Mouse (Mus musculus): ENCODE data around the gene Znrd1.

Gene Znrd1

DNA sequence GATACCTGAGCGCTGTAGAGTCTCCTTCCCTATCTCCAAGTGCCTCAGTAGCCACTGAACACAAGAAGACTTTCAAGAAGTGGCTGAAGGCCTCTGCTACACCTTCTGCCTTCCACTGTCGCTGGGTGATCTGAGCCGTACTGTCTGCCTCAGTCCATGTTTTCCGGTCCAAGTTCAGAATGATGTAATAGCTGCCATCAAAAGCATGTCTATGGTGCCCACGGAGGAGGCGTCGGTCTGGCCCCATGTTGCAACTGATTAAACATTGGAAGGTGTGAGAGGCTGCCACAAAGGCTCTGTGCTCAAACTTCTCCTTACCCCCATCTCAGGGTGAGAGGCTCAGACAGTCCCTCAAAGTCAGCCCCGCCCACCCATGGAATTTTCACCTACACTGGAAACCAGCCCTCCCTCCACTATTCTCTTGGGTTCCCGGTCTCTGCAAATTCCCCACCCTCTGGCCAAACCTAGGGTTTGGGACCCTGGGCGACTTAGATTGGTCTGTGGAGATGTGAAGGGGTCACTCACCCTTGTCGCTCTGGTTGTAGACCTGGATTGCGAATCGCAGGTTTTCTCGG lies 12.0 kb upstream of the Znrd1 start:
- no peak for DNase-seq

DNA sequence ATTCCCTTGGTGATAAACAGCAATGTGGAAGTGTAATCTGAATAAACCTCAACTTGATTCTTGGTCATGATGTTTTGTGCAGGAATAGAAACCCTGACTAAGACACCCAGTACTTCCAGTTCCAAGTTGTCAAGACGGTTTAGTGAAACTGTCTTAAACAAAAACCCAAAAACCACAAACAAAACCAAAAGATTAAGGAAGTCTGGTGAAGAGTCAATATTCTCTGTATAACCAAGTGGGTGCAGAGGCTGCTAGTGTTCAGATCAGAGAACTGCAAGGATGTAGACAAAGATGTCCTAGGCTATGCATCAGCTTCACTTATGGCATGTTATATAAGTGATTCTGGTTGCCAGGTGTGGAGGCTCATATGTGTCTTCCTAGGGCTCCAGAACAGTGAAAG lies 8.5 kb upstream of the Znrd1 start:
- no peak for DNase-seq

DNA sequence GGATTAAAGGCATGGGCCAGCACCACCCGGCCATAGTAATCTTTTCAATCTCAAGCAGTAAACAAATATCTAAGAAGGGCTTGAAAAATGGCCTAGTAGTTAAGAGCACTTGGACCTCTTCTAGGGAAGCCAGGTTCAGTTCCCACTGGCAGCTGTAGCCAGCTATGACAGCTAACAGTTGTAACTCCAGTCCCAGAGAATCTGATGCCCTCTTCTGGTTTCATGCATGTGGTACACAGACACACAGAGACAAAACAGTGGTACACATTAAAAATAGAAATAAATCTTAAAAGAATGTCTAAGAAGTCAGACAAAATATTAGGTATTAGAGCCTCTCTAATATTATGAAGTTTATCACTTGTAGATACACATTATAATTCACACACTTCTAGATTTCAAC lies 2.8 kb upstream of the Znrd1 start:
- no peak for DNase-seq

DNA sequence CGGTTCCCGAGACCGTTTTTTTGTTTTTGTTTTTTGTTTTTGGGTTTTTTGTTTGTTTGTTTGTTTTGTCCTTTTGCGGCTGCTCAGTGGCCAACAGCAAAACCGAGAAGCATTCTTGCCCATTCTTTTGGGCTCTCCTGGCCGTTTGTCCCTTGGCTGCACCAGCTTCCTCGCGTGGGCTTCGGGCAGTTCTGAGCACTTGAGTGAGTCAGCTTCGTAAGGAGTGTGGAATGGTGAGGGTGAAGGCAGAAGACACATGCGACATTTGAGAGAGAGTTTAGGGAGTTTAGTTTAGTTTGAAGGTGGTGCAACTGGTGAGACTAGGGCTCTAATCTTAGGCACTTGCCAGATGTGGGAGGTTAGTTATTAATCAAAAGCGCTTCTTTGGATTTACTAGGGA lies 525 bp upstream of the Znrd1 start:
- DNase-seq, result no peak

DNA sequence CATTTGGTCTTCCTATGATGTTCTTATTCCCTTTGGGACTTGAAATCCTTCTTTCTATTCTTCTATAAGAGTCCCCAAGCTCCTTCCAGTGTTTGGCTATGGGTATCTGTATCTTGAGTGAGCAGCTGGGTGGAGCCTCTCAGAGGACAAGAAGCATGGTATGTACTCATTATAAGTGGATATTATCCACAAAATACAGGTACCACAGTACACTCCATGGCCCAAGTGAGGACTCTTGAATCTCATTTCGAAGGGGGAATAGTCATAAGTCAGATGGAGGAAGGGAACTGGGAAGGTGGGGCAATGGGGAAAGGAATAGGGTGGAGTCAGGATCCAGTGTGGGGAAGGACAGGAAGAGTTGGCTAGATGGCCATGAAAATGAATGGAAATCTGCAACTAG lies 5.3 kb downstream of the Znrd1 start:
- no peak for DNase-seq

DNA sequence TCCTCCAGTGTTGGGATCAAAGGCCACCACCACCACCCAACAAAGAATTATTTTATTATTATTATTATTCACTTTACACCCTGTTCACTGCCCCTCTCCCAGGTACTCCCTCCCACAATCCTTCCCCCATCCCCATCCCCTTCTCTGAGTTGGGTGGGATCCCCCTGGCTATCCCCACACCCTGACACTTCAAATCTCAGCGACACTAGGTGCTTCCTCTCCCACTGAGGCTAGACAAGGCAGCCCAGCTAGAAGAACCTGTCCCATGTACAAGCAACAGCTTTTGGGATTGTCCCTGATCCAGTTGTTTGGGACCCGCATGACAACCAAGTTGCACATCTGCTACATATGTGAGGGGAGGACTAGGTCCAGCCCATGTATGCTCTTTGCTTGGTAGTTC lies 5.7 kb downstream of the Znrd1 start:
- DNase-seq, result no peak

DNA sequence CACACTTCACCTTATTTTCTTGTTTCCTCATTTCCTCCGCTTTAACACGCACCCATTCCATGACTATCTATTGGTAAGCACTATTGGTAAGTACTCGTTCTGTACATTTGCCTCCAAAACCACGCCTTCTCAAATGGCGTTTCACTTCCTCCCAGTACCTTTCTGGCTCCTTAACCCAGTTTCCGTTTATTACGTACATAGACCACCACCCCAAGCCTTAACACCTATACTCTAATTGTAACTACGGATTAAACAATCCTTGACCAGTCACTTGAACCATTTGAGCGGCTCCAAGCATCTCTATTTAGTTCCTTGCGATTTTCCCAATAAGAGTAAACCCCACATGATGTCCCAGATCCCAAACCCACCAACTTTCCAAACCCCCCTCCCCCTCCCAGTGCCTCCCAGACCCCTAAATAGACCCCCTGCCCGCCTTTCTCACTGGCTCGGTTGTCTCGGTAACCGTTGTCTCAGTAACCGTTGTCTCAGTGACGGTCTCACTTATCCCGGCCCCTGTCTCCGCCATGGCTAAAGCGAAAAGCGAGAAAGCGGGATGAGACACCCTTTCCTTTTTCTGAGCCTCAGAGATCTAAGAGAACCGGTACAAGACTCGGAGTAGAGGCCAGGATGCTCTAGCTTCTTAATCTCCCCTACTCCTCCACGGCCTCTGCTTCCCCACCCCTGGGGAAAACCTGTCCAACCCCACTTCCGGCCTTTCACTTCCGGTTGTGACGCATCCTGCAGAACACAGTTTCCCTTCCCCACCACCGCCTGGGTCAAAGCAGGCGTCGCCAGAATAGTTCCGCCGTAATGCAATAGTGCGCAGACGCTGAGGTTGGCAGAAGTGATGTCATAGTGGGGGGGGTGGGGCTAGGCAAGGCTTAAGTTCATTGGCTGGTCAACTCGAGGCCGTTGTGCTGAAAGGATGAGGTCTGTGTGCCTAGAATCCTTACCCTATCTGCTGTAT lies 7.1 kb downstream of the Znrd1 start, which contains the start of gene Ppp1r11:
TSS of gene Ppp1r11 (minus strand) at position 761 of the 967 bp plus-strand sequence.
- DNase-seq, result peak; percentile 96 to 97

DNA sequence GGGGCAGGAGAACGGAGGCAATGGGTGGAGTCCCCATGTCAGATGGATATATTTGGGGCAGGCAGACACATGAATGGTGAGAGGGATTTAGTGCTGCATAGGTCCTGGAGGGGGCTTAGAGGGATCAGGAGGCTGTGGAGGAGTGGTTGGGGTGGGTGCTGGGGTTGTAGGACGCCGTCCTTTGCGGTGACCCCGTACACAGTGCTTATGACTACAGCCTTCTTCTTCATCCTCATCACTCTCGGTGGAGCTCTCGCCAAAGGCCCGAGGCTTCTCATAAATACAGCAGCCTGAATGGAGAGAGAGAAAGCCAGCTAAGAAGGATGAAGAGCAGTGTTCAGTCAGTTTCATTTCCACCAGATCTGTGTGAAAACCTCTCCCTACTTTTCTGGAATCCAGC lies 9.1 kb downstream of the Znrd1 start:
- DNase-seq, result no peak

DNA sequence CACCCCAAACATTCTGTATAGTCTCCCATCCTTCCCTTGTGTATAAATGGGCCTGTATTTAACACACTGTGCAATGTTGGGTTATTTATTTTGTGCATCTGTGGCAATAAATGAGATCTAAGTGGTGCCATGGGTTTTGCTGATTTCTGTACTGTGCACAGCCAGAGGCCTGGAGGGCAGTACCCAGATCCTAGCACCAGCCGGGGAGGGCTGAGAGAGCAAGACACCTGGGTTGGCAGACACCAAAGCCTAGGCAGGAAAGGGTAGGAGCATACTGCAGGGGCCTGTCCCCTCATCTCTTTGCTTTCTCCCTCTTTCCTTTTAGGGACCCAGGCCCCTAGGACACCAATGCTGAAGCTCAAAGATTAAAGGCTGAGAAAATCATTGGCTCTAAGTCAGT lies 10.1 kb downstream of the Znrd1 start:
- no peak for DNase-seq

DNA sequence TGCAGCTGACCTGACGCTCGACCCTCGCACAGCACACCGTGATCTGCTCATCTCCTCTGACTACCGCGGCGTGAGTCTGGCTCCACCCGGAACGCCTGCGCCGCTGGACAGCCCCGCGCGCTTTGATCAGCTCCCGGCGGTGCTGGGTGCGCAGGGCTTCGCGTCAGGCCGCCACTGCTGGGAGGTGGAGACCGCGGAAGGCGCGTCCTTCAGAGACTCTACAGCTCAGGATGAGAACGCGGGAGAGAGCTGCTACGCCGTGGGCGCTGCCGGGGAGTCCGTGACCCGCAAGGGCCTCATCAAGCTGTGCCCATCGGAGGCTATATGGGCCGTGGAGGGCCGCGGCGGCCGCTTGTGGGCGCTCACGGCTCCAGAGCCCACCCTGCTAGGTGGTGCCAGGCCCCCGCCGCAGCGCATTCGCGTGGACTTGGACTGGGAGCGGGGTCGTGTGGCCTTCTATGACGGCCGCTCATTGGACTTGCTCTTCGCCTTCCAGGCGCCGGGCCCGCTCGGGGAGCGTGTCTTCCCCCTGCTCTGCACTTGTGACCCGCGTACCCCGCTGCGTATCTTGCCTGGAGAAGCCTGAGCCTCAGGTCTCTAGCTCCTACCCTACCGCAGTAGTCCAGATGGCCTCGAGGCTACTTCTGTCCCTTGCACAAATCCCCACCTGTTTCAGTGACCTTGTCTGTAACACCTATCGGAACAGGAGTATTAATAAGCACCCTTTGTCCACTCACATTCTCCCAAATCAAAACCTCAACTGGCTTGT lies 11.1 kb downstream of the Znrd1 start:
- peak in 1 of 2 experiments; percentile 41 for DNase-seq

DNA sequence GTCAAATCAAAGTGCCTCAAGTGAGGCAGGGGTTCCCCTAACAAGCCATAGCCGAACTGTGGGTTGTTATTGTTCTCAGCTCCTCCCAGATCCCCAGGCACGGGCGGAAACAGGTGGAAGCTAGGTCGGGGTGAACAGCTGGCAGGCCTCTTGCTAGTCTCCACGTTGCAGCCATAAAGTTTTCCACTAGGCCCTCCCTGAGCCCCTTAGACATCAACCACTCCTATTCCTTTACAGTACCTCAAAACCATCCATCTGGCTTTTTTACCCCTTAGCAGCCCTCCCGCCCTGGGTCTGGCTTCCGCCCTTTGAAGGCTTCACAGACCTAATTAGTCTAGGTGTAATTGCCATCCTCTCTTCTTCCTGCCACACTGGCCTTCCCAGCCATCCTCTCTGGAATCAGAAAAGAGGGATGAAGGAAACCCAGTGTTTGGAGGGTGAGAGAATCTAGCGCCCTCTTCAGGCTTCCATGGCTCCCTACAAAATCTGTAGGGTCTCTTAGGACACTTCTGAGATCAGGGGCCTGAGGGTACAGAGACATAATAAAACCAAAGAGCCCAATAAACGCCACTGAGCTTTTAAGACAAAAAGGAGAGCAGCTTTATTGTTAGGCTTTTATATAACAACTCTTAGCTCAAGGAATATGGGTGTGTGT lies 14.1 kb downstream of the Znrd1 start:
- no peak for DNase-seq

DNA sequence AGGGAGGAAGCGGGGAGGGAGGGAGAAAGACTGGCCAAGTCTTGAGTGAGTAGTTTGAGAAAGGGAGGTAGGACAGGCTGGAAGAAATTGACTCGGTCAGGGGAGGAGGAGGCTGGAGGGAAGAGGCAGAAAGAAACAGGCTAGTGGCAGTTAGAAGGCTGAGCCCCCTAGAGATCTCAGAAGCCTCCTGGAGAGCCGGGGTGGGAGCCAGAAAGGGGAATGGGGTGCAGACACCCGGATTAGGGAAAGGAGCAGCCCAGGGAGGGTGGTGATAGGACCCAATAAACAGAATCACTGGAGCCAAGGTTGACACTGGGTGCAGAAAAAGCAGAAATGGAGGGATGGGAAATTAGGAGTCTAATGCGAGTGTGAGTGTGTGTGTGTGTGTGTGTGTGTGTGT lies 14.7 kb downstream of the Znrd1 start:
- DNase-seq, result no peak

DNA sequence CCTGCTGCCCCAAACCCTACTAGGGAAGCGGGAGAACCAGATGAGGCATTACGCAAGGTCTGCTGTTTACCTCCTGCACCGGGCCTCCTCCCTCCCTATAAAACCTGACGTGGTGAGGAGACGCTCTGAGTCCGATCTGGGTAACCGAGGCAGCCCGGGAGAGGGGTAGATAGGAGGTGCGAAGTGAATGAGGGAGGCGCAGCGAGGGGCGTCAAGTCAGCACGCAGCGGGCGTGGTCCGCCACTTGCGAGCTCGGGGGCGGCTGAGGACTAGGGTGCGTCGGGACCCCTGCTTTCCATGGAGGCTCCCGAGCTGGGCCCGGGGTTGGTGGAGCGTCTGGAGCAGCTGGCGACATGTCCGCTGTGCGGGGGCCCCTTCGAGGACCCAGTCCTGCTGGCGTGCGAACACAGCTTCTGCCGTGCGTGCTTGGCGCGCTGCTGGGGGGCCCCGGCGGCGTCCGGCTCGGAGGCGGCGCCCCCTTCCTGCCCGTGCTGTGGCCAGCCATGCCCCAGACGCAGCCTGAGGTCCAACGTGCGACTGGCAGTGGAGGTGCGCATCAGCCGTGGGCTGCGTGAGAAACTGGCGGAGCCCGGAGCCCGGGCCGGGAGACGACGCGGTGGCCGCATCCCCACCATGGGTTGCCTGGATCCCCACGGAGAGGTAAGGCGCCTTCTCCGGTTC lies 15.4 kb downstream of the Znrd1 start, which contains the start of gene Rnf39:
TSS of gene Rnf39 (plus strand) at position 128 of the 681 bp plus-strand sequence.
- DNase-seq, result no peak

DNA sequence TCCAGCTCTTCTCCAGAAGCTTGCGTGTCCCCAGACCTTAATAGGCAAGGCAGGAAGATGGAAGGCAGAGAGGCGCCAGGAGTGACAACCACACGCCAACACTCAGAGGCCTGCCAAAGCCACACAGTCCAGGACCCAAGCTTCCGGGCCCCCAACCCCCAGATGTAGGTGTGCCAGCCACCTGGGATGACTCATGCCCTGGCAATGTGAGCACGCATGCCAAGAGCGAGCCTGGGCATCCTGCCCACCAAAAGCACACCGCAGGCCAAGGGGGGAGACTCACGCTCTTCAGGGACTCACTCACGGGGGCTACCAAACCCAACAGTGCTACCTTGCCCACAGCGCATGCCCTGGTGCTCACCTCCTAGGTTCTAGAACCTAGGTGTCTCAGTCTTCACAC lies 16.0 kb downstream of the Znrd1 start:
- peak; percentile 43 to 45 for DNase-seq

DNA sequence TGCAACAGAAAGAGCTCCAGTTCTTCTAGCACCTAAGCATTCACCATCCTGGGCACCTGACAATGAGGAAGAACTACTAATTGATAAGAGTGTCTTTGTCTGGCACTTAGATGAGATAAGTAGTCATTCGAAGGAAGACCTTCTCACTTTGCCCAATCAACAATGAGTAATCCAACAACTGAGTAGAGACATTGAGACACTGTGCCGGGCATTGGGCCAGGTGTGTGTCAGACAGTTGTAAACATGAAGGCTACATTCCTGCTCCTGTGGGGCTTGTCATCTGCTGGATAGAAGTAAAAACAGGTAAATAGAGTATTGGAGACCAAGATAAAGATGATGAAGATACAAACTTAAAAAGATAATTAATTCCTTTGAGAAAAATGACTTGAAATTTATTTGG lies 20.3 kb downstream of the Znrd1 start:
- no peak for DNase-seq

DNA sequence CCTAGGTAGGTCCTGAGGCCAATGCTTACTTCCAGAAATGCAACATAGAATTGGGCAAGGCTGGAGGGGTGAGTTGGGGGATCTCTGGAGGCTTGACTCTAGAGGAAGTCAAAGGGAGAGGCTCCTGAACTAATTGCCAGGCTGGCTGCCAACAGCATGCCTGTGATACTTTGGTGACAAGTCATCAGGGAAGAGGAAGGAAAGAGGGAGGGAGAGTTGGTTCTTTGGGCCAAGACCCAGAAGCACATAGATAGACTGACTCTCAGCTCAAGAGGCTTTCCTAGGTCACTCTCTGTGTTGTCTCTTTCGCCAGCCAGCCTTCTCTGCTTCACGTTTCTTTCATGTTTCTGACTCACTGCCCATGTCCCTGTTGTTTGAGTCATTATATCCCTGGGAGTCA lies 26.6 kb downstream of the Znrd1 start:
- DNase-seq, result peak in 1 of 2 experiments; percentile 42

DNA sequence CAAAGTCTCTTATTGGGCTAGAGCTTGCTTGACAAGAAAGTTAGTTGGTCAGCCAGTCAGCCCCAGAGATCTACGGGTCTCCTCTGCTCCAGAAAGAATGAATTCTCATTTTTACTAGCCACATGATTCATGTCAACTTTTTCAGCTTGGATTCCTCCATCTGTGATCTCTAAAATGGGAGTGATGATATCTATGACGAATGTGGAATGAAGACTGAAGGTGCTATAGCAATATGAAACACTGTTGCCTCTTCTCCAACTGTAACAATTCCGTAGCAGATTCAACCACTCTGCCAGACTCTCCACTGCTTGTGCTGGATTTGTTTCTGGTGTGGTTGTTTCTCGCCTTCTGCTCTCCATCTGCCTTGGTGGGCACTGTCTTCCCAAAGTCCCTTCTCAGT lies 27.2 kb downstream of the Znrd1 start:
- no peak for DNase-seq

DNA sequence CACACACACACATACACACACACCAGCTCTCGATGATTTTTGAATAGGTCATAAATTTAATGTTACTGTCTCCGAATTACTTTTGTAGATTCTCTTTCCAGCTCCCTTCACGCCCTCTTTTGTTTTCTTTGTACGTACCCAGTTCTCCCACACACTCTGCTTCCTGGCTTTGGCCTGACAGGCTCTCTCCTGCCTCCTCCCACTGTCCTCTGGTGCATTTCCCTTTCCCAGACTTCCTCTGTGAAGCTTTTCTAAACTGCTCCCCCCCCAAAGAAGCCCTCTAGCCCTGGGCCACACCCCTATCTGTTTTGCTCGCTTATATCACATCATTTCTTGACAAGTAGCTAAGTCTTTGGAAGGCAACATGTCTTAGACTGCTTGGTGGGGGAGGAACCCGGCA lies 28.1 kb downstream of the Znrd1 start:
- DNase-seq, result peak in 1 of 2 experiments; percentile 26

DNA sequence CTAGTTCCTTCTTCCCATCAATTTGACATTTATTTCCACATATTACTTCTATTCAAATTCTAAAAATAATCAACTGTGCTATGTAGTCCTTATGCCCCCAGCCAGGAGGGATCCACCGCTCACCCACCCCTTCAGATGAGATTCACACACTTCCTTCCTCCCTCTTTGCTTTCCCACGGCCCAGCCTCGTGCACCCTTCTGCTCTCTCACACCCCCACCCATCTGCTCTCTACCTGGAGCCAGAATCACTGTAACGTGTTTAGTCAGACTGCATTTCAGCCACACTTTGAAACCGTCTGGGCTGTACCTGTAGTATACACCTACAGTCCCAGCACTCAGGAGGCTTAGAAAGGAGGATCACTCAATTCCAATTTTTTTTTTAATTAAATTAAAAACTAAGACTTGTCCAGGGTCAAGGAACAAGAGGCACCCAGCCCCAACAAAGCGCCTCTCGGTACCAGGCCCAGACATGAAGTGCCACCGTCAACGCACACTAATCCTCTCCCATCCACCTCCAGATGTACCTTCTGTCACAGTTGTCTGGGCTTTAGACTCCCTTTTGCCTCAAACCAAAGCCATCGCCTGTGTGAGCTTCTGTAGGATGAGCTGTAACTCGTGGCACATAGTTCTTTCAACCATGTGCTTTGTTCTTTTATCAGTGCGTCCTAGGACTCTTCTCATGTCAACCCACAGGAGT lies 29.0 kb downstream of the Znrd1 start:
- no peak for DNase-seq

DNA sequence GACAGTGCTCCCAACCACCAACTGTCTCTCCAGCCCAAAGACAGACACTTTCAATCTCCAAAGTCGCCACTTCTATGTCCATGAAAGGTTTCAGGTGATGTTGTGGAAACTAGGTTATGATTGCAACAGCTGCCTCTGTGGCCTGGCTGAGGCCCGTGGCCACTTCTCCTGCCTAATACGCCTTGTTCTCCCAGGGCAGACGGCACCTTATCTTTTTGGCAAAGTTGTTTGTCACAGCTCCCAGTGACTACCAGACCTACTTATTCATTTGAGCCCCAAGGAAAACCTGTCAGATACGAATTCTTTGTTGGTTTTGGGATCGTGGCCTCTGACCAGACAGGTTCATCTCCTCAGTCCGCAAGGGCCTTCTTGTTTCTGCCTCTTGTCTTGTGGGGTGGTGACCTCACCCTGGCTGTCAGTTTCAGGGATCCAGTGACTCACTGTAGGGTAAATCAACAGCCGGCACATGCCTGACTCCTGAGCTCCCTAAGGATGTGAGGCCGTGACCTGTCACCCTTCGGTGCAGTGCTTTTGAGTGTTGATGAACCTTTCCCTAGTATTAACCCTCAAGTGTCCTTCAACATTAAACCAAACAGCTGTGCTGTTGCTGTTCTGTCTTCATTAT lies 30.8 kb downstream of the Znrd1 start:
- no peak for DNase-seq

DNA sequence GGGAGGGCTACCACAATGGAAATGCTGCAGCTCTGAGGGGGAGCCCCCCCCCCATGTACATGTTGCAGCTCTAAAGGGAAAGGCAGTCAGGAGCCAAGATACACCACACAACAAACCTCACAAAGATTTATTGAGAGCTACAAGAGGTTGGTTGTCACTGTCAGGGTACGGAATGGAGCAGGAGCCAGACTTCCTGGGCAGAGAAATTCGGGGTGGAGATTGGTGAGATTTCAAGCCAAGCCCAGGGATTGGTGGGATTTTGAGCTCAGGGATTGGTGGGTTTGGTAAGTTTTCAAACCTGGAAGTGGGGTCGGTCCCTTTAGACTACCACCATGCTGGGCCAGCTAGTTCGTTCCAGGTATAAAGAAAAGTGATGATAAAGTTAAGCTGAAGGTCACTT lies 34.9 kb downstream of the Znrd1 start:
- DNase-seq, result no peak

Data from kidney, adult 8-10 months (tissue).